In genomic region chr5:43894113-43894512, GRCm38 (mm10) we compare ENCODE assay signal across 8 mouse cellular contexts. TPM values are rescaled to one million over a fixed set of nuclear protein-coding genes. Genes with fewer than 3 reads are reported as not detected.
A peak's percentile ranks its signal among the peaks of the same experiment; 100 is the strongest.
DNase-seq lines count a peak whose midpoint lies in the region; ATAC-seq and TF ChIP-seq lines count a peak whose summit lies in the region.

No protein-coding gene starts in this region.

- no peaks in the 10 kb centered on the region for H3K4me1 ChIP-seq in forebrain, postnatal 0 days (ENCODE audit: insufficient read depth)
- H3K4me1 ChIP-seq in forebrain, embryonic 16.5 days (replicated peaks; ENCODE audit: control insufficient read depth, insufficient read depth, low read length), result no peaks in the 10 kb centered on the region
- H3K4me1 ChIP-seq in embryonic facial prominence, embryonic 14.5 days (ENCODE audit: control insufficient read depth, insufficient read depth, low read length), result no peaks in the 10 kb centered on the region
- H3K4me1 ChIP-seq in kidney, embryonic 14.5 days (ENCODE audit: control insufficient read depth, insufficient read depth, low read length), result no peaks in the 10 kb centered on the region

- H3K9me3 ChIP-seq in forebrain, postnatal 0 days (ENCODE audit: low read length), result no peaks in the 10 kb centered on the region
- no peaks in the 10 kb centered on the region for H3K9me3 ChIP-seq in forebrain, embryonic 16.5 days (ENCODE audit: control insufficient read depth, low read length)
- no peaks in the 10 kb centered on the region for H3K9me3 ChIP-seq in embryonic facial prominence, embryonic 14.5 days (ENCODE audit: control insufficient read depth, low read length)
- H3K9me3 ChIP-seq in kidney, embryonic 14.5 days (ENCODE audit: control insufficient read depth, low read length), result no peaks in the 10 kb centered on the region

- no peaks in the 10 kb centered on the region for H3K36me3 ChIP-seq in forebrain, postnatal 0 days (ENCODE audit: insufficient read depth)
- no peaks in the 10 kb centered on the region for H3K36me3 ChIP-seq in forebrain, embryonic 16.5 days (ENCODE audit: control insufficient read depth, insufficient read depth)
- H3K36me3 ChIP-seq in embryonic facial prominence, embryonic 14.5 days (ENCODE audit: control insufficient read depth, insufficient read depth, low read length), result no peaks in the 10 kb centered on the region
- no peaks in the 10 kb centered on the region for H3K36me3 ChIP-seq in kidney, embryonic 14.5 days (ENCODE audit: control insufficient read depth, insufficient read depth, low read length)

- no peak for ATAC-seq in forebrain, postnatal 0 days
- ATAC-seq in forebrain, embryonic 16.5 days, result no peak
- no peak for ATAC-seq in embryonic facial prominence, embryonic 14.5 days (ENCODE audit: low read depth)
- ATAC-seq in kidney, embryonic 14.5 days (ENCODE audit: low FRiP score, low TSS enrichment), result 0 out of 2 replicates have a peak, but pooled peaks have one; percentile 55

- no peak overlapping the region for H3K4me3 ChIP-seq in forebrain, postnatal 0 days (ENCODE audit: low read depth, low read length)
- H3K4me3 ChIP-seq in forebrain, embryonic 16.5 days (replicated peaks; ENCODE audit: low read length), result no peak overlapping the region
- H3K4me3 ChIP-seq in embryonic facial prominence, embryonic 14.5 days (ENCODE audit: low read depth, low read length), result no peak overlapping the region
- no peak overlapping the region for H3K4me3 ChIP-seq in kidney, embryonic 14.5 days (ENCODE audit: low read length)

- DNase-seq in forebrain, postnatal 0 days, result peak; percentile 27
- peak; percentile 12 for DNase-seq in urinary bladder, postnatal 25 days (ENCODE audit: low spot score)
- no peak for DNase-seq in urinary bladder, adult 2 months (ENCODE audit: low spot score)
- peak; percentile 74 for DNase-seq in embryonic facial prominence, embryonic 14.5 days (ENCODE audit: low spot score)
- DNase-seq in lung, postnatal 36 days, result peak; percentile 89
- DNase-seq in thymus, postnatal 4 days, result peak; percentile 54

- no peak overlapping the region for H3K9ac ChIP-seq in forebrain, postnatal 0 days
- no peak overlapping the region for H3K9ac ChIP-seq in forebrain, embryonic 16.5 days (replicated peaks; ENCODE audit: low read depth, low read length)
- H3K9ac ChIP-seq in embryonic facial prominence, embryonic 14.5 days (ENCODE audit: low read depth, low read length), result no peak overlapping the region
- no peak overlapping the region for H3K9ac ChIP-seq in kidney, embryonic 14.5 days (ENCODE audit: low read depth, low read length)

- TF ChIP-seq CTCF in forebrain, postnatal 0 days (IDR thresholded peaks at IDR 0.05; ENCODE audit: low read depth), result peak; percentile 40

- H3K4me2 ChIP-seq in forebrain, postnatal 0 days (ENCODE audit: low read depth), result no peak overlapping the region
- no peak overlapping the region for H3K4me2 ChIP-seq in forebrain, embryonic 16.5 days (ENCODE audit: low read length)
- H3K4me2 ChIP-seq in embryonic facial prominence, embryonic 14.5 days (ENCODE audit: low read depth, low read length), result no peak overlapping the region
- H3K4me2 ChIP-seq in kidney, embryonic 14.5 days (replicated peaks; ENCODE audit: low read depth, low read length), result no peak overlapping the region

- H3K27me3 ChIP-seq in forebrain, postnatal 0 days (ENCODE audit: insufficient read depth, low read length), result no peaks in the 10 kb centered on the region
- no peaks in the 10 kb centered on the region for H3K27me3 ChIP-seq in forebrain, embryonic 16.5 days (replicated peaks; ENCODE audit: control insufficient read depth, insufficient read depth, low read length)
- no peaks in the 10 kb centered on the region for H3K27me3 ChIP-seq in embryonic facial prominence, embryonic 14.5 days (replicated peaks; ENCODE audit: control insufficient read depth, insufficient read depth, low read length)
- H3K27me3 ChIP-seq in kidney, embryonic 14.5 days (ENCODE audit: control insufficient read depth, insufficient read depth, low read length), result no peaks in the 10 kb centered on the region

- no peak overlapping the region for H3K27ac ChIP-seq in forebrain, postnatal 0 days (ENCODE audit: low read depth, low read length)
- no peak overlapping the region for H3K27ac ChIP-seq in forebrain, embryonic 16.5 days (ENCODE audit: low read length)
- no peak overlapping the region for H3K27ac ChIP-seq in embryonic facial prominence, embryonic 14.5 days (replicated peaks; ENCODE audit: low read depth, low read length)
- no peak overlapping the region for H3K27ac ChIP-seq in kidney, embryonic 14.5 days (ENCODE audit: low read depth, low read length)

- WGBS in forebrain, postnatal 0 days, result 66% methylated on average over 2 of the region's 2 CpGs
- WGBS in forebrain, embryonic 16.5 days, result 65% methylated on average over 2 of the region's 2 CpGs
- 63% methylated on average over 2 of the region's 2 CpGs for WGBS in embryonic facial prominence, embryonic 14.5 days
- 69% methylated on average over 2 of the region's 2 CpGs for WGBS in kidney, embryonic 14.5 days

RNA-seq across cellular contexts. Expression of gene Gm7879, which starts 18.8 kb away (rescaled TPM):
- total RNA-seq in forebrain, postnatal 0 days (2014; rRNA removed), result 0.38 TPM in 1 of 2 replicates, not detected in the other
- polyA plus RNA-seq in forebrain, postnatal 0 days (2015; fragmentation: Nextera tagmentation; extraction: Ambion mirVana), result not detected in 2 replicates
- polyA plus RNA-seq in forebrain, embryonic 16.5 days (2015; fragmentation: Nextera tagmentation; extraction: Ambion mirVana), result not detected in 2 replicates
- polyA plus RNA-seq in urinary bladder, adult 2 months (2012; rRNA removed), result 0.49 and 0.80 TPM in 2 replicates
- not detected in 2 replicates for polyA plus RNA-seq in embryonic facial prominence, embryonic 14.5 days (2014; fragmentation: Nextera tagmentation; extraction: Ambion mirVana)
- not detected in 2 replicates for polyA plus RNA-seq in kidney, embryonic 14.5 days (2014; fragmentation: Nextera tagmentation; extraction: Ambion mirVana)

RNA-seq across cellular contexts. Expression of gene Cd38, which starts 25.8 kb away (rescaled TPM):
- total RNA-seq in forebrain, postnatal 0 days (2014; rRNA removed), result 1.9 and 2.4 TPM in 2 replicates
- 1.9 and 2.3 TPM in 2 replicates for polyA plus RNA-seq in forebrain, postnatal 0 days (2015; fragmentation: Nextera tagmentation; extraction: Ambion mirVana)
- polyA plus RNA-seq in forebrain, embryonic 16.5 days (2015; fragmentation: Nextera tagmentation; extraction: Ambion mirVana), result 2.4 and 2.9 TPM in 2 replicates
- 9.9 and 10.2 TPM in 2 replicates for polyA plus RNA-seq in urinary bladder, adult 2 months (2012; rRNA removed)
- 7.8 and 9.1 TPM in 2 replicates for polyA plus RNA-seq in embryonic facial prominence, embryonic 14.5 days (2014; fragmentation: Nextera tagmentation; extraction: Ambion mirVana)
- polyA plus RNA-seq in kidney, embryonic 14.5 days (2014; fragmentation: Nextera tagmentation; extraction: Ambion mirVana), result 20.5 and 32.0 TPM in 2 replicates
